Mouse (Mus musculus) liver, postnatal 0 days (tissue): ENCODE results near the gene Fam160a1. TPM values are rescaled to one million over a fixed set of nuclear protein-coding genes. Genes with fewer than 3 reads are reported as not detected.

Experiments
- ATAC-seq: fragments of 200-750 bp; cut with Nextera tagmentation; 2 replicates; pipeline ENCODE4 v1.8.0; 2017; ENCODE audit warnings: mild to moderate bottlenecking, moderate library complexity
- DNase-seq: peaks from one replicate; pipeline ENCODE4 v3.0.0-alpha.2; 2016
- H3K27ac ChIP-seq: fragments of 300-500 bp; sonication (generic); 2 replicates; pipeline ENCODE4 v1.5.1; 2014; ENCODE audit warnings: antibody characterized with exemption, moderate library complexity, mild to moderate bottlenecking, low read depth
- H3K27me3 ChIP-seq: fragments of 300-500 bp; sonication (generic); 2 replicates; pipeline ENCODE4 v1.6.1; 2014; ENCODE audit warnings: low read length, control low read depth, mixed read lengths; ENCODE audit not compliant: insufficient read depth
- H3K36me3 ChIP-seq: fragments of 300-500 bp; sonication (generic); replicated peaks from 2 replicates; pipeline ENCODE4 v1.6.1; 2014; ENCODE audit warnings: mild to moderate bottlenecking, control low read depth, low read length, moderate library complexity, mixed read lengths; ENCODE audit not compliant: insufficient read depth
- H3K4me1 ChIP-seq: fragments of 300-500 bp; sonication (generic); 2 replicates; pipeline ENCODE4 v1.6.1; 2014; ENCODE audit warnings: antibody characterized with exemption, mild to moderate bottlenecking, control low read depth; ENCODE audit not compliant: insufficient read depth
- H3K4me2 ChIP-seq: fragments of 300-500 bp; sonication (generic); 2 replicates; pipeline ENCODE4 v1.6.1; 2014; ENCODE audit warnings: low read depth, mild to moderate bottlenecking, low read length, moderate library complexity, mixed read lengths
- H3K4me3 ChIP-seq: fragments of 300-500 bp; sonication (generic); 2 replicates; pipeline ENCODE4 v1.5.1; 2014; ENCODE audit warnings: low read depth, low read length
- H3K9ac ChIP-seq: fragments of 300-500 bp; sonication (generic); replicated peaks from 2 replicates; pipeline ENCODE4 v1.6.1; 2014; ENCODE audit warnings: mild to moderate bottlenecking, moderate library complexity
- H3K9me3 ChIP-seq: fragments of 300-500 bp; sonication (generic); 2 replicates; pipeline ENCODE4 v1.6.1; 2016; ENCODE audit warnings: mild to moderate bottlenecking, control low read depth, low read length, mixed read lengths
- CTCF ChIP-seq: sonication (generic); IDR thresholded peaks from 2 replicates; pipeline ENCODE4 v1.5.1; 2016; ENCODE audit warnings: antibody characterized with exemption, low read depth
- EP300 ChIP-seq: IDR thresholded peaks from 2 replicates; pipeline ENCODE4 v1.6.1; 2016; ENCODE audit warnings: antibody characterized with exemption, low read depth, mild to moderate bottlenecking
- WGBS: fragments of 180-500 bp; shearing (Covaris S2); extraction: QIAGEN DNeasy Blood & Tissue Kit; methylation state at CpG from one replicate; pipeline ENCODE4 v1.1.7; 2014; ENCODE audit not compliant: insufficient replicate concordance; 5-methylcytosine and 5-hydroxymethylcytosine counted together
- polyA plus RNA-seq: library from polyadenylated mRNA; unstranded; fragments of >200 nt; fragmentation: Nextera tagmentation; extraction: Ambion mirVana; gene quantifications from 2 replicates; pipeline ENCODE4 v1.2.1, GENCODE M21; 2015

Fam160a1 gene
- polyA plus RNA-seq, 1 experiment from 2014 or later: 0.31 TPM

- WGBS: 67% methylated on average over 7 of the region's 7 CpGs
- no peak overlapping the region for H3K4me3 ChIP-seq
- H3K36me3 ChIP-seq: no peaks in the 10 kb centered on the region
- no peaks in the 10 kb centered on the region for H3K4me1 ChIP-seq
- H3K9ac ChIP-seq: no peak overlapping the region
- no peak overlapping the region for H3K27ac ChIP-seq
- H3K9me3 ChIP-seq: no peaks in the 10 kb centered on the region
- no peak for TF ChIP-seq CTCF
- TF ChIP-seq EP300: no peak
- ATAC-seq (no peak), DNase-seq (no peak)
- H3K27me3 ChIP-seq: no peaks in the 10 kb centered on the region
- H3K4me2 ChIP-seq: no peak overlapping the region
These were observed 52.2 kb downstream of the Fam160a1 start for GRCm38 (mm10) chr3:85764937-85765337.

- H3K4me3 ChIP-seq: no peak overlapping the region
- TF ChIP-seq EP300 (no peak), CTCF (no peak)
- no peaks in the 10 kb centered on the region for H3K4me1 ChIP-seq
- DNase-seq (no peak), ATAC-seq (no peak)
- H3K9me3 ChIP-seq: no peaks in the 10 kb centered on the region
- 73% methylated on average over 18 of the region's 18 CpGs for WGBS
- no peaks in the 10 kb centered on the region for H3K27me3 ChIP-seq
- H3K27ac ChIP-seq: no peak overlapping the region
- no peaks in the 10 kb centered on the region for H3K36me3 ChIP-seq
- H3K4me2 ChIP-seq: no peak overlapping the region
- H3K9ac ChIP-seq: no peak overlapping the region
These were observed 52.9 kb downstream of the Fam160a1 start for GRCm38 (mm10) chr3:85764008-85764834.

- DNase-seq: no peak
- ATAC-seq: no peak
These were observed 59.1 kb downstream of the Fam160a1 start for GRCm38 (mm10) chr3:85757944-85758343.

GRCm38 (mm10) chr3:85757435-85757834, 59.7 kb downstream of the Fam160a1 start:
- no peak for ATAC-seq
- no peaks in the 10 kb centered on the region for H3K4me1 ChIP-seq

More at GRCm38 (mm10) chr3:85757944-85758343, 59.1 kb downstream of the Fam160a1 start:
- Histone ChIP-seq H3K9ac (no peak overlapping the region), H3K27ac (no peak overlapping the region), H3K27me3 (no peaks in the 10 kb centered on the region), H3K4me3 (no peak overlapping the region), H3K4me1 (no peaks in the 10 kb centered on the region), H3K9me3 (no peaks in the 10 kb centered on the region), H3K4me2 (no peak overlapping the region), H3K36me3 (no peaks in the 10 kb centered on the region)
- 36% methylated on average over 2 of the region's 2 CpGs for WGBS
- TF ChIP-seq EP300 (no peak), CTCF (no peak)

DNA sequence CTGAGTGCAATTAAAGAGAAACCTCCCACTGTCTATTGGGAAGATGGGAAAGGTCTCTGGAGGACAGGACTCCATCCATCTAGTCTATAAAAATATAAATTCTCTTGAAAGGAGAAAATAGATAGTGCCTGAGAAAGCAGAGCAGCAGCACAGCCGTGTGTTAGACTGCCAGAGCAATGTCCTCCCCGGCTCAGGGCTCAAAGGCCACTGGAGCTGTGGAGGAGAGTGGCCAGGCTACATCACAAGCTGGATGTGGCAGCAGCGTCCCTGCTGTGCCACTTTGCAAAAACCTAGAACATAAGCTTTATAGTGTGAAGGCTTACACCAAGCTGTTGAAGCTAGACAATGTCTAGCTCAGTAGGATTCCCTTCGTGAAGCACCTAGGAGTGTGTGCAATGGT, 67.7 kb downstream of the Fam160a1 start:
- Histone ChIP-seq H3K9ac (no peak overlapping the region), H3K4me3 (no peak overlapping the region), H3K9me3 (no peaks in the 10 kb centered on the region), H3K36me3 (no peaks in the 10 kb centered on the region), H3K4me1 (no peaks in the 10 kb centered on the region), H3K4me2 (no peak overlapping the region), H3K27ac (no peak overlapping the region), H3K27me3 (no peaks in the 10 kb centered on the region)
- no peak for ATAC-seq
- TF ChIP-seq CTCF: no peak
- TF ChIP-seq EP300: no peak
- 53% methylated on average over 4 of the region's 4 CpGs for WGBS
- DNase-seq: no peak

More at GRCm38 (mm10) chr3:85757435-85757834, 59.7 kb downstream of the Fam160a1 start:
- H3K9ac ChIP-seq: no peak overlapping the region
- H3K27ac ChIP-seq: no peak overlapping the region
- no peak overlapping the region for H3K4me2 ChIP-seq
- no peaks in the 10 kb centered on the region for H3K36me3 ChIP-seq
- WGBS: 86% methylated on average over 4 of the region's 4 CpGs
- H3K9me3 ChIP-seq: no peaks in the 10 kb centered on the region
- H3K4me3 ChIP-seq: no peak overlapping the region
- DNase-seq: no peak
- TF ChIP-seq CTCF (no peak), EP300 (no peak)
- no peaks in the 10 kb centered on the region for H3K27me3 ChIP-seq

DNA sequence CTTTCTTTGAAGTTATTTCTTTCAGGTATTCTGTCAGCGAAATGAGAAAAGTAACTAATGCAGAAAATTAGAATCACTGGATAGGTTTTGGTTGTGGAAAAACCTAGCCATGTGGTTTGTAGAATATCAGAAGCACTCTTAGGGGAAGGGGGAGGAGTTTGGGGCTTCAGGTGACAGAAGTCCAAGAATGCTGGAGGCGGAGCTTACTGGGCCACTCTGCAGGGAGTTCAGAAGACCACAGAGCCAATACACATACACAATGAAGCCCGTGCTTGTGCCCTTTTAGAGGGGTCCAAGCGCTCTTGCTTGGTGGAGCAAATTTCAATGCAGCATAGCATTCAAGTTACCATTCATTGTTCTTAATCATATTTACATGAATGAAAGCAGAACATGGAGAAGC, 68.2 kb downstream of the Fam160a1 start:
- ATAC-seq: no peak
- Histone ChIP-seq H3K9ac (no peak overlapping the region), H3K9me3 (no peaks in the 10 kb centered on the region), H3K4me2 (no peak overlapping the region), H3K4me1 (no peaks in the 10 kb centered on the region), H3K27ac (no peak overlapping the region), H3K27me3 (no peaks in the 10 kb centered on the region), H3K4me3 (no peak overlapping the region), H3K36me3 (no peaks in the 10 kb centered on the region)
- 36% methylated on average over 4 of the region's 4 CpGs for whole genome bisulfite sequencing
- TF ChIP-seq EP300 (no peak), CTCF (no peak)
- no peak for DNase-seq
